Mouse (Mus musculus): Measurements from ENCODE around the gene Hephl1.

The Hephl1 gene

GRCm38 (mm10) chr9:15017791-15018755 lies 93.8 kb downstream of the Hephl1 start:
- DNase-seq (ENCODE audit: low spot score in 2 of 2): no peak

GRCm38 (mm10) chr9:15015223-15015956 lies 96.5 kb downstream of the Hephl1 start:
- DNase-seq (ENCODE audit: low spot score in 2 of 2): peak in 1 of 2 experiments; percentile 76

GRCm38 (mm10) chr9:15007566-15007965 lies 104.3 kb downstream of the Hephl1 start:
- no peak for DNase-seq (ENCODE audit: low spot score in 2 of 2)

GRCm38 (mm10) chr9:15004298-15004685 lies 107.6 kb downstream of the Hephl1 start:
- DNase-seq (ENCODE audit: low spot score in 2 of 2): no peak

GRCm38 (mm10) chr9:15003676-15004297 lies 108.1 kb downstream of the Hephl1 start:
- no peak for DNase-seq (ENCODE audit: low spot score in 2 of 2)

- no peak for DNase-seq (ENCODE audit: low spot score in 2 of 2)
Measured at GRCm38 (mm10) chr9:15002995-15003613, 108.8 kb downstream of the Hephl1 start.
